Mouse (Mus musculus) heart, adult 2 months (tissue): ENCODE measurements at regions not wholly inside any gene's neighbourhood (a gene's known extent, or its start where the extent isn't known, plus 50 kb on each side); places are given as distances from the start of the nearest gene placed in this dataset.

Experiments
- CTCF ChIP-seq: fragments of 200-600 bp; IDR thresholded peaks from 2 replicates; pipeline ENCODE4 v1.8.1; 2022; ENCODE audit warnings: antibody characterized with exemption, mild to moderate bottlenecking, moderate library complexity
- EP300 ChIP-seq: fragments of 200-500 bp; IDR thresholded peaks from 2 replicates; pipeline ENCODE4 v1.6.1; 2011; ENCODE audit warnings: low read depth, low read length, control low read depth; ENCODE audit not compliant: insufficient read depth
- POLR2A ChIP-seq: fragments of 200-500 bp; IDR thresholded peaks from 2 replicates; pipeline ENCODE4 v1.6.1; 2011; ENCODE audit warnings: mild to moderate bottlenecking, low read depth, low read length, control low read depth; ENCODE audit not compliant: insufficient read depth

DNA sequence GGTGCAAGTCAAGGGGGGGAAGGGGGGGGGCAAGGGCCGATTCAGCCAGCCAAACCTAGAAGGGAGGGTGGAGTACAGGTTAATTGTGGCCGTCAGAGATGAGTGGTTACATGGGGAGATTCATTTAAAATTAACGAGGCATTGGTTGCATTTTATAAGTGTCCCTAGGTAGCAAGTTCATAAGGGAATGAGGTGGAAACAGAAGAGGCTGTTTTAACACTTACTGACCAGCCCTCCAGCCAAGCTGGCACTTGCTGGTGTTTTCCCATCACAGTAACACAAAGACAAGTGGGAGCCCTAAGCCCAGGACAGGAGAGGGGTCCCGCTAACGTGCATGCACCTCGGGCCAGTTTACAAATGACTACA, 309.1 kb upstream of the Jarid2 start:
- no peak for TF ChIP-seq POLR2A
- no peak for TF ChIP-seq CTCF
- TF ChIP-seq EP300 = no peak
